ENCODE assay signal across 1 mouse cellular context in the genomic region with DNA sequence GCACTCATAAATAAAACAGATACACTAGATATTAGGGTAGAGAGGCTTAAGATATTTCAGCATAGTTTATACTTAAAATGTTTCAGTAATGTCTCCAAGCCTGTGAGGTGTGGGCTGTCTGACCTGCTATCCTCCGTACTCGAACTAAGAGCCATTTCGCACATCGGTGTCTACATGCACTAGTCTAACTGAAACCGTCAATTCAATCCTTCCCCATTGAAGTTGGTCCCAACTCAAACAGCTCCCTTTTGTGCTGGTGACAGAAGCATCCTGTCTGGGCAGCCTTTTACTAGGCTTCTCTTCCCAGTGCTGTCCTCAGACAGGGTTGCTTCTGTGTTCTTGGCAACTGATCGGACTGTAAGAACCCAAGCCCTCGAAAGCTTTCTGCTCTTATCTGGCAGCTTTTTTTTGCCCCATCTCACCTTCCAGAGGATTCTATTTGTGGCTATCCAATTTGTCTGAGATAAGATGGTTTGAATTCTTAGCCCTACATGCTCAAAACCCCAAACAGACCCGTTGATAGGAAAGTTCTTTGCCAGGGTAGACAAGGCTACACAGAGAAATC.
TF ChIP-seq lines count a peak whose summit lies in the region.

No protein-coding gene starts in this region.

TF ChIP-seq in myocyte, 11 proteins besides CTCF, POLR2A, EP300 and RAD21:
- TF ChIP-seq REST (IDR thresholded peaks at IDR 0.05; ENCODE audit: insufficient read depth, insufficient read length) (no peak), CEBPB (IDR thresholded peaks at IDR 0.05; ENCODE audit: insufficient read depth, poor library complexity, severe bottlenecking) (no peak), E2F4 (IDR thresholded peaks at IDR 0.05; ENCODE audit: insufficient read depth) (no peak), SRF (IDR thresholded peaks at IDR 0.05; ENCODE audit: control insufficient read depth, insufficient read length, low read depth) (no peak), TCF12 (IDR thresholded peaks at IDR 0.05; ENCODE audit: insufficient read depth, poor library complexity, severe bottlenecking) (no peak), MYOG (IDR thresholded peaks at IDR 0.05; ENCODE audit: control insufficient read depth in 1 of 3, insufficient read depth in 1 of 3, insufficient read length in 2 of 3, low read depth in 2 of 3) (no peak), MYOD1 (IDR thresholded peaks at IDR 0.05; ENCODE audit: control insufficient read depth in 1 of 3, insufficient read length in 2 of 3, low read depth in 2 of 3) (no peak), POLR2AphosphoS2 (IDR thresholded peaks at IDR 0.05; ENCODE audit: insufficient read length, low read depth) (peak; percentile 85)
